Mouse (Mus musculus): ENCODE data around the gene Unc119b. TPM values are rescaled to one million over a fixed set of nuclear protein-coding genes. Genes with fewer than 3 reads are reported as not detected.

Gene Unc119b
- polyA plus RNA-seq, 1 experiment: 39.0 TPM

DNA sequence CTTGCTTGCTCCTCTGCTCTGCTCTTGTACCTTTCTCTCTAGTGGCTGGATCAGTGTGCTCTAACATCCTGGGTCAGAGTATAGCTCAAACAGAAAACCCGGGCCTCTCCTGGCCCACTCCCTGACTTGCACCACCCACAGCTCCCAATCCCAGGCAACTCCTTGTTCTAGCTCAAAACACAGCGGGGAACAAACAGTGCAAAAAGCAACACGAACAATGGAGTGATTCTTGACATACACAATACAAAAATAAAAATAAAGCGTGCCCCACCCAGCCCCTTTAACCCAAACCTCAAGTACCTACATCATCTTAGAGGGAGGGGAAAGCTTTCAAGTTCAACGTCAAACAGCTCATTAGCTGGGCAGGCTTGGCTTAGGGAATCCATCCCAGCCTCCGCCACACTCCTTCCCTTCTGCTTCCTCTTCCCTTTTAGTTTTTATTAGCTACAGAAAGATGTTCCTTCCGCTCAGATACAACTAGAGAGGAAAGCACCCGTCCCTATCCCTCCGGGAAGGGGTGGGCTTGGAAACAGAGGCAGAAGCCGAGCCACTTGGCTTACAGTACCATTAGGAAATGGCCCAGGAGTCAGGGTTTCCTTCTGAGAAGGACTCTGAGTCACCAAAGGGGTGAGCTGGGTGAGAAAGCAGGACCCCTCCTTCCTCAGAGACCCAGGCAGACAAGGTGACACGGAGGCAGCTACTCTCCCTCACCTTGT lies 10.6 kb upstream of the Unc119b start:
- H3ac ChIP-seq (ENCODE audit: control insufficient read depth, insufficient read length, low read depth): no peak overlapping the region
- no peaks in the 10 kb centered on the region for H3K79me3 ChIP-seq (ENCODE audit: low read depth)
- no peaks in the 10 kb centered on the region for H3K79me2 ChIP-seq (ENCODE audit: control insufficient read depth, insufficient read depth)
- no peak overlapping the region for H3K4me3 ChIP-seq (ENCODE audit: insufficient read depth, poor library complexity, severe bottlenecking)
- H3K36me3 ChIP-seq (ENCODE audit: control insufficient read depth, insufficient read depth): peaks cover 41% of the 10 kb centered on the region
- H3K27me3 ChIP-seq (ENCODE audit: control insufficient read depth, insufficient read depth, insufficient read length): no peaks in the 10 kb centered on the region
- TF ChIP-seq FOSL1 (IDR thresholded peaks at IDR 0.05; ENCODE audit: insufficient read depth, low read length, poor library complexity, severe bottlenecking) (no peak), MYOG (IDR thresholded peaks at IDR 0.05; ENCODE audit: control insufficient read depth, extremely low read depth, insufficient read length) (no peak), USF1 (IDR thresholded peaks at IDR 0.05; ENCODE audit: low read depth) (no peak), CTCF (IDR thresholded peaks at IDR 0.05; ENCODE audit: control insufficient read depth, insufficient read depth, insufficient read length) (no peak), CEBPB (IDR thresholded peaks at IDR 0.05; ENCODE audit: low read depth) (no peak), MYOD1 (IDR thresholded peaks at IDR 0.05; ENCODE audit: control insufficient read depth, insufficient read length, low read depth) (no peak), MAX (IDR thresholded peaks at IDR 0.05) (no peak)

DNA sequence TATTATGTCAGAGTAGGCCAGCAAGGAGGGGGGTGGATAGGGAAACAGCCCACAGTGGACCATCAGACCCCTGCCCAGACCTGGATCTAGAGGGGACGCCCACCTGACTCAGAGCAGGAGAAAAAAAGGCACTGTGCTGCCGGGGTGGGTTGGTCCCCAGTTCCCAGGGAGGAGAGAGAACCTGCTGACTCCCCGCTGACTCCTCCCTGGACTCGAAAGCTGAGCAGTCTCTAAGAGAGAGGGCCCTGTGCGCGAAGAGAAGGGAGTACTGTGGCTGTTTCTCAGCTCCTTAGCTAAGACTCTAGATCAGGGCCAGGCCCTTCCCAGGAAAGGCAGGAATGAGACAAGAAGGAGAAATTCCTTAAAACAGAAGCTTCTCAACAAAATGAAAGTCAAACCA lies 9.7 kb upstream of the Unc119b start:
- TF ChIP-seq USF1 (IDR thresholded peaks at IDR 0.05; ENCODE audit: low read depth) (no peak), MAX (IDR thresholded peaks at IDR 0.05) (no peak), MYOG (IDR thresholded peaks at IDR 0.05; ENCODE audit: control insufficient read depth, extremely low read depth, insufficient read length) (no peak), MYOD1 (IDR thresholded peaks at IDR 0.05; ENCODE audit: control insufficient read depth, insufficient read length, low read depth) (no peak), CEBPB (IDR thresholded peaks at IDR 0.05; ENCODE audit: low read depth) (no peak), CTCF (IDR thresholded peaks at IDR 0.05; ENCODE audit: control insufficient read depth, insufficient read depth, insufficient read length) (no peak), FOSL1 (IDR thresholded peaks at IDR 0.05; ENCODE audit: insufficient read depth, low read length, poor library complexity, severe bottlenecking) (no peak)
- H3K27me3 ChIP-seq (ENCODE audit: control insufficient read depth, insufficient read depth, insufficient read length): no peaks in the 10 kb centered on the region
- no peak overlapping the region for H3ac ChIP-seq (ENCODE audit: control insufficient read depth, insufficient read length, low read depth)
- H3K4me3 ChIP-seq (ENCODE audit: insufficient read depth, poor library complexity, severe bottlenecking): no peak overlapping the region
- peaks cover 31% of the 10 kb centered on the region for H3K36me3 ChIP-seq (ENCODE audit: control insufficient read depth, insufficient read depth)
- no peaks in the 10 kb centered on the region for H3K79me3 ChIP-seq (ENCODE audit: low read depth)
- no peaks in the 10 kb centered on the region for H3K79me2 ChIP-seq (ENCODE audit: control insufficient read depth, insufficient read depth)

DNA sequence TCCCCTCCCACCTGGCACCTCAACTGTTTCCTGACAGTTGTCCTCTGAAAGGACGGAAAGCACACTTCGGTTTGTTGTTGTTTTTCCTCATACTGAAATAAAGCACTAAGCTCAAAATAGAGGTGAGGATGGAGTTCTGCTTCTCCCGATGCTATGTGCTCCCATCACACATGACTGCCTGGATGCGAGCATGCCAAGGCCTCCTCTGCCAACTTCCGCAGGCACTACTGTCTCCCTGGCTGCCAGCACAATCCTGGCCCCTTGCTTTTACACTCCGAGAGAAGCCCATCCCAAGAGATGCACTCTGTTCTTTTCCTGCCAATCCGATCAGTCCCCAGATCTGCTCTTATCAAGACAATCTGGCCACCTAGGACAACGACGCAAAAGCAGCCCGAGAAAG lies 8.8 kb upstream of the Unc119b start:
- no peak overlapping the region for H3ac ChIP-seq (ENCODE audit: control insufficient read depth, insufficient read length, low read depth)
- no peak overlapping the region for H3K4me3 ChIP-seq (ENCODE audit: insufficient read depth, poor library complexity, severe bottlenecking)
- H3K79me2 ChIP-seq (ENCODE audit: control insufficient read depth, insufficient read depth): no peaks in the 10 kb centered on the region
- H3K79me3 ChIP-seq (ENCODE audit: low read depth): no peaks in the 10 kb centered on the region
- TF ChIP-seq FOSL1 (IDR thresholded peaks at IDR 0.05; ENCODE audit: insufficient read depth, low read length, poor library complexity, severe bottlenecking) (no peak), USF1 (IDR thresholded peaks at IDR 0.05; ENCODE audit: low read depth) (no peak), CEBPB (IDR thresholded peaks at IDR 0.05; ENCODE audit: low read depth) (no peak), MYOD1 (IDR thresholded peaks at IDR 0.05; ENCODE audit: control insufficient read depth, insufficient read length, low read depth) (no peak), CTCF (IDR thresholded peaks at IDR 0.05; ENCODE audit: control insufficient read depth, insufficient read depth, insufficient read length) (no peak), MYOG (IDR thresholded peaks at IDR 0.05; ENCODE audit: control insufficient read depth, extremely low read depth, insufficient read length) (no peak), MAX (IDR thresholded peaks at IDR 0.05) (no peak)
- H3K27me3 ChIP-seq (ENCODE audit: control insufficient read depth, insufficient read depth, insufficient read length): no peaks in the 10 kb centered on the region
- peaks cover 24% of the 10 kb centered on the region for H3K36me3 ChIP-seq (ENCODE audit: control insufficient read depth, insufficient read depth)

DNA sequence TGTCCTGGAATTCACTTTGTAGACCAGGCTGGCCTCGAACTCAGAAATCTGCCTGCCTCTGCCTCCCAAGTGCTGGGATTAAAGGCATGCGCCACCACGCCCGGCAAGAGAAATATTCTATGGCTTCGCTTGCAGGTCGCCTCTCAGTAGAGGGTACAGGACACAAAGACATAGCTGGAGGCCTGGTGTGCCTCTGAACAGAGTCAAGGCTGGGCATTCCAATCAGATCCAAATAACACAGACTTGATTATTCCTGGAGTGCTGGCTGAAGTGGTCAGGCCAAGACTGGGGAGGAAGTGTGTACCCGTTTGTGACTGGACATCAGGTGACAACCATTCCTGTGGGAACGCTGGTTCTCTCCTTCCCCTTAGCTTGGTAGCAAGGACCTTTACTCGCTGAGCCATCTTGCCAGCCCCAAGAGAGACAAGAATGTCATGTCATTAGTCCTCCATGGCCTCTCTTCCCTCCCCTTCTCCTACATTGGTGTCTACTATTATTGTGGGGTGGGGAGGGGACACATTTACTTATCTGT lies 7.5 kb upstream of the Unc119b start:
- Histone ChIP-seq H3K36me3 (ENCODE audit: control insufficient read depth, insufficient read depth) (peaks cover 12% of the 10 kb centered on the region), H3K27me3 (ENCODE audit: control insufficient read depth, insufficient read depth, insufficient read length) (no peaks in the 10 kb centered on the region)
- no peak for TF ChIP-seq MYOG (IDR thresholded peaks at IDR 0.05; ENCODE audit: control insufficient read depth, extremely low read depth, insufficient read length)
- TF ChIP-seq MAX (IDR thresholded peaks at IDR 0.05): no peak
- no peak for TF ChIP-seq CEBPB (IDR thresholded peaks at IDR 0.05; ENCODE audit: low read depth)
- no peak for TF ChIP-seq USF1 (IDR thresholded peaks at IDR 0.05; ENCODE audit: low read depth)
- TF ChIP-seq MYOD1 (IDR thresholded peaks at IDR 0.05; ENCODE audit: control insufficient read depth, insufficient read length, low read depth): no peak
- no peak for TF ChIP-seq CTCF (IDR thresholded peaks at IDR 0.05; ENCODE audit: control insufficient read depth, insufficient read depth, insufficient read length)
- TF ChIP-seq FOSL1 (IDR thresholded peaks at IDR 0.05; ENCODE audit: insufficient read depth, low read length, poor library complexity, severe bottlenecking): no peak

DNA sequence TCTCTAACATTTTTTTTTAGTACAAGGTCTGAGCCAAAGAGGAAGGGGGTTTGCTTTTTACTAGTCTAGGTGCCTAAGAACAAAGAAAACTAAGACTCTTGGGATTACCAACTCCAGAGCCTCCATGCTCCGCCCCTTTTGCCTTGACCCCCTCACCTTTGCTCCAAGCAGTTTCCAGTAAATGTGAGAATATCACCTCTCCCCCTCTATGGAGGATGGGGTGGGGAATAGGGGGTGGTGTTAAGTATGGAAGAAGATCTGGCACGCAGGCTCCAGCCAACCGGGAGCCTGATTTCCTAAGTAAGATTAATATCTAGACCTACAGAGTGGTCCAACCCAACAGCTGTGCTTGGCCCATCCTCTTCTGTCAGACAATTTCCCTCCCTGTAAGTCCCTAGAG lies 6.0 kb upstream of the Unc119b start:
- H3ac ChIP-seq (ENCODE audit: control insufficient read depth, insufficient read length, low read depth): no peak overlapping the region
- H3K79me3 ChIP-seq (ENCODE audit: low read depth): no peaks in the 10 kb centered on the region
- no peak overlapping the region for H3K4me3 ChIP-seq (ENCODE audit: insufficient read depth, poor library complexity, severe bottlenecking)
- no peaks in the 10 kb centered on the region for H3K79me2 ChIP-seq (ENCODE audit: control insufficient read depth, insufficient read depth)
- no peaks in the 10 kb centered on the region for H3K36me3 ChIP-seq (ENCODE audit: control insufficient read depth, insufficient read depth)
- no peaks in the 10 kb centered on the region for H3K27me3 ChIP-seq (ENCODE audit: control insufficient read depth, insufficient read depth, insufficient read length)
- TF ChIP-seq CTCF (IDR thresholded peaks at IDR 0.05; ENCODE audit: control insufficient read depth, insufficient read depth, insufficient read length): no peak
- TF ChIP-seq MYOD1 (IDR thresholded peaks at IDR 0.05; ENCODE audit: control insufficient read depth, insufficient read length, low read depth): no peak
- TF ChIP-seq CEBPB (IDR thresholded peaks at IDR 0.05; ENCODE audit: low read depth): no peak
- TF ChIP-seq FOSL1 (IDR thresholded peaks at IDR 0.05; ENCODE audit: insufficient read depth, low read length, poor library complexity, severe bottlenecking): no peak
- TF ChIP-seq MAX (IDR thresholded peaks at IDR 0.05): no peak

More for the DNA sequence above, 7.5 kb upstream of the Unc119b start:
- Histone ChIP-seq H3K4me3 (ENCODE audit: insufficient read depth, poor library complexity, severe bottlenecking) (no peak overlapping the region), H3K79me3 (ENCODE audit: low read depth) (no peaks in the 10 kb centered on the region), H3ac (ENCODE audit: control insufficient read depth, insufficient read length, low read depth) (no peak overlapping the region), H3K79me2 (ENCODE audit: control insufficient read depth, insufficient read depth) (no peaks in the 10 kb centered on the region)
